Mouse (Mus musculus): ENCODE results near the gene Rps12-ps3.

GRCm38 (mm10) chr19:59360486-59360896, 38.4 kb downstream of the Rps12-ps3 start:
- TF ChIP-seq CTCF (IDR thresholded peaks at IDR 0.05; ENCODE audit: control insufficient read depth, insufficient read depth, insufficient replicate concordance, low read depth, low read length) (no peak), POLR2A (IDR thresholded peaks at IDR 0.05; ENCODE audit: control insufficient read depth, low read depth, low read length) (no peak)

Measured in testis, adult 2 months (tissue).